Mouse (Mus musculus) urinary bladder, postnatal 10 days (tissue): ENCODE data around the gene Rnf217.

Experiments
- DNase-seq: peaks from one replicate; pipeline ENCODE4 v3.0.0; 2022; ENCODE audit warnings: low spot score

The Rnf217 gene

DNA sequence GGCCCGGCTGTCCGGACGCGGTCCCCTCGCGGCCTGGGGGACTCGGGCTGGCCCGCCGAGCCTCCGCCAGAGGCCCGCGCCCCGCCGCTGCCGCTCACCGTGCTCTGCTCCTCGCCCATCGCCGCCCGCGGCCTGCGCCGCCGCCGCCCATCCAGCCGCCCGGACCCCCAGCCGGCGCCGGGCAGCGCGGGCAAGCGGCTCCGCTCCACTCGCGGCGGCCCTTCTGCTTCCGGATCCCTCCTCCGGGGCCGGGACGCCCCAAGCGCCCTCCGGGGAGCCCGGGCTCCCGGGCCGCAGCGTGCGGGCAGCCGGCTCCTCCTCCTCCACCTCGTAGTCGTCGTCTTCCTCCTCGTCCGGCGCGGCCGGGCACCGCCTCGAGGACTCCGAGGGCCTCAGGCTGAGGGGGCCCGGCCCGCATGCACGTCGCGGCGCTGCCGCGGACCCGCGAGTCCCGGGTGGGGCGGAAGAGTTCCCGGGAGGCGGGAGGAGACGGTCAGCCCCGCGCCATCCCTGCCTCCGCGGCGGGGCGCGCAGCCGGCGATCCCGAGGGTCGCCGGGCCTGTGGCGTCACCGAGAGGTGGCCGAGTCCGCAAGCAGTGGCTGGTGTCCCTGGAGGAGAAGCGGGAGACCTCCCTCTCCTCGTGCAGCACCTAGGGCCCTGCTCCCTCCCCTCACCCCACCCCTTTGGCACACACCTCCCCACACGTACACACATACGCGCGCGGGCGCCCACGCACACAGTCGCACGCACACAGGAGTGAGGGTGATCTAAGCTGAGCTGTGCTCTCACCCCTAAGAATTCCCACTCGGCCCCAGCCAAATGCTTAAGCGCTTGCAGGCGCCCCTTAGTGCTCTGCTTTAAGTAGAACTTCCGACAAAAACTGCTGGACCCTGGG is at the start of gene Rnf217:
Gene Rnf217, minus strand, starts transcription at position 119 of the 896 bp plus-strand sequence.
- DNase-seq = peak; percentile 14

DNA sequence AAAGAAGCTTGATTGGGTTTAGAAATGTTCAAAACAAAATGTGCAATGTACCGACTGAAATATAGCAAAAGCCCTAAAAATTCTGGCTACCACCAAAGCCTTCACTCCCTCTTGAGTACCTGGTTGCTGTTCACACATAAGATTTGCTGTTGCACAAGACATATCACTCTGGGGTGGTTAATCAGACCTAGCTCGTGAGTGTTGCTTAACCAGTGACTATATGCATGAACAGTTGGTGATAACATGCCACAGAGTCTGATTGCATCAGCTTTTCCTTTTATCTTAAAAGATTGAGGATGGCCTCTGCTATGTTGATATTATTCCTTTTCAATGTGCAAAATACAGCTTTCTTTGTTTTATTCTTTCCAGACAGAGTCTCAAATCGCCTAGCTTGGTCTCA is 38.3 kb upstream of the Rnf217 start:
- DNase-seq = no peak

DNA sequence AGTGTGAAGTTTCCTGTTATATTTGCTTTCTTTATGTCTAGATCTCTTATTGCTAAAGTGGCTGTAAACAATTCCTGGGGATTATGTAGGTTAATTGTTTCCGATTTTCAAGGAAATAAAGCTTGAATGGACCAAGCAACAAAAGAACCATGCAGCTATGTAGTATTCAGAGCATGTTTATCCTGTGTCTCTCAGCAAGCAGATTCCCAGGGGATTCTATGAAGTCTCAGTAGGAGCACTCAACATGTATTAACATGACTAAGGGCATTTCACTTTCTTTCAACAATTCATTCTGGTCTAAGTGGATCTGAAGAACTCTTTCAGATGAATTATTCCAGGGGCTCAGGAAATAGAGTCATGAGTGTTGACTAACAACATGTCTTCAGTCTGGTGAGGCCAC is 37.1 kb upstream of the Rnf217 start:
- DNase-seq = no peak

DNA sequence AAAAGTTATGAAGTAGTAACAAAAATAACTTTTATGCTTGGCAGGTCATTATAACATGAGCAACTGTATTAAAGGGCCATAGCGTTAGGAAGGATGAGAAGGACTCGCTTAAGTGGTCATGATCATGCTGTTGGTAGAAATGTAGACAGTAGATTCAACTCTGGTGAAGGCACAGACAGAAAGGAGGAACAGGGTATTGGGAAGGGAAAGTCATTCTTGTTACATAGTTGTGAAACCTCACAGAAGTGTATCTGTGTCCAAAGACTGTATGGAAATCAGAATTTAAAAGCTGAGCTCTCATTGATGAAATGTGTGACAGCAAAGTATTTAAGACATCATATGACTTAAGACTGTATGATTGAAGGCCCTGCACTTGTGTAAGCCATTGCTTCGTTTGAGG is 26.1 kb upstream of the Rnf217 start:
- no peak for DNase-seq

DNA sequence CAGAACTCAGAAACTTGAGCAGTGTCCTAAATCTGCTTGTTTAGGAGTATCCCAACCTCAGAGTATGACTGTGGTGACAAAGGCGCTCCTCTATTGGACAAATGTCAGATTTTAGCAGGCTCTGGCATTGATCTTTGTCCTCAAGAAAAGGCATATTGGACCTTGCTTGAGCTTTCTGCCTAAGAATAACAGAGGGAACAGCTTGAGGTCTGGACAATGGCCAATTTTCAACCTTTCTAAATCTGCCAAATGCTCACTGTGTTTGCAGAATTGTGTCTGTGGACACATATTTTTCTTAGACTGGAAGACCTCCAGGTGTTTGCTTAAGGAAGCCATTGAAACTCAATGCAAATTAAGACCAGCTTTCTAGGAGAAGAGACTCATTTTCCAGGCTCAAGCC is 23.0 kb upstream of the Rnf217 start:
- no peak for DNase-seq

DNA sequence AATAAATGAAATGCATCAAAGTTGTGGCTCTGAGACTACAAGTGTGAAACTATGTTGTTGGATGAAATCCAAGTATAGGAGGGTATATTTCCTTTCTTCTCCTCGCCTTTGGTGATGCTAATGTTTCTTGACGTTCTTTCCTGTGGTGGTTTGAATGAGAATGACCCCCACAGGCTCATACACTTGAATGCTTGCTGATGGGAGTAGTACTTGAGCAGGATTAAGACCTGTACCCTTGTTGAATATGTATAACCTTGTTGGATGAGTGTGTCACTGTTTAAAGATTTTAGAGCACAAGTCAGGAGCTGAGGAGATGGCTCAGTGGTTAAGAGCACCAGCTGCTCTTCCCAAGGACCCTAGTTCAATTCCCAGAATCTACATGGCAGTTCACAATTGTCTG is 6.4 kb upstream of the Rnf217 start:
- DNase-seq = no peak

DNA sequence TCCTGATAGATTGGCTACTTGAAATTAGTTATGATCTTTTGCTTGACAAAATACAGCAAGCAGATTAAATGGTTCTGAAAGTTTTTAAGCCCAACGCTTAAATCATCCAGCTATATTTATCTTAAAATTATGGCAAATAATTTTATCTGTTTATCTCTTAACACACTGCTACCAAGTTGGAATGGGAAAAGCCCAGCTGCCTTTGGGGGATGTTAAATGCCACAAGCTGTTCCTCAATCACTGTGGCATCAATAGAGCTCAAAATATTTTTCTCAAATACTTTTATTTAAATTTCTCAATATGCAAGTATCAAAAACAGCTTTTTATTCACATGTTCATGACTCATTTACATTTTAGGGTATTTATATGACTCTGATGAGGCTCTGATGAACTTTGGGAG is 5.1 kb upstream of the Rnf217 start:
- DNase-seq = no peak

DNA sequence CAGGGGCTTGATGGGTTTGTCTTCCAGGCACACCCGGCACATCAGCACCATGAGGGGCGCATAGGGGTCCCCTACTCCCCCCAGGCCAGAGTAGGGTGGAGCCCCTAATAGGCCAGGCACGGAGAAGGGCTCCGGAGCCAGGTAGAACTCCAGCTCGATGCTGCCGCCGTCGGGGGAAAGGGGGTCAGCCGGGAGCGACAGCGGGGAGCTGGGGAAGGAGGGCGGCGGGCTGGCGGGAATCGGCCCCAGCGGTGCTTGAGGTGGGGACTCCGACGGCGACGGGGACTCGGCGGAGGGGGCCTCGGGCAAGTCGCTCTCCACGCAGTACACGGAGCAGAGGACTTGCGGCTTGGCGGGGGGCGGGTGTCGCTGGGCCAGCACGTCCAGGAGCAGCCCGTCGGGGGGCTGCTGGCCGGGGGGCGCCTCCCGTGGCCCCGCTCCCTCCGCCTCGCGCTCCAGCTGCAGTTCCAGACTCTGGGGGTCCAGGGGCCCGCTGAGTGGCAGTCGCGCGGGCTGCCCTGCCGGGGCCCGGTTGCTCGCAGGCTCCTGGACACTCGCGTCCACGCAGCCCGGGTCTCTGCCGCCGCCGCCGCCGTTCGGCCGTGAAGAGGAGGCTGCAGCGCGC is 431 bp downstream of the Rnf217 start:
- DNase-seq = peak; percentile 14

DNA sequence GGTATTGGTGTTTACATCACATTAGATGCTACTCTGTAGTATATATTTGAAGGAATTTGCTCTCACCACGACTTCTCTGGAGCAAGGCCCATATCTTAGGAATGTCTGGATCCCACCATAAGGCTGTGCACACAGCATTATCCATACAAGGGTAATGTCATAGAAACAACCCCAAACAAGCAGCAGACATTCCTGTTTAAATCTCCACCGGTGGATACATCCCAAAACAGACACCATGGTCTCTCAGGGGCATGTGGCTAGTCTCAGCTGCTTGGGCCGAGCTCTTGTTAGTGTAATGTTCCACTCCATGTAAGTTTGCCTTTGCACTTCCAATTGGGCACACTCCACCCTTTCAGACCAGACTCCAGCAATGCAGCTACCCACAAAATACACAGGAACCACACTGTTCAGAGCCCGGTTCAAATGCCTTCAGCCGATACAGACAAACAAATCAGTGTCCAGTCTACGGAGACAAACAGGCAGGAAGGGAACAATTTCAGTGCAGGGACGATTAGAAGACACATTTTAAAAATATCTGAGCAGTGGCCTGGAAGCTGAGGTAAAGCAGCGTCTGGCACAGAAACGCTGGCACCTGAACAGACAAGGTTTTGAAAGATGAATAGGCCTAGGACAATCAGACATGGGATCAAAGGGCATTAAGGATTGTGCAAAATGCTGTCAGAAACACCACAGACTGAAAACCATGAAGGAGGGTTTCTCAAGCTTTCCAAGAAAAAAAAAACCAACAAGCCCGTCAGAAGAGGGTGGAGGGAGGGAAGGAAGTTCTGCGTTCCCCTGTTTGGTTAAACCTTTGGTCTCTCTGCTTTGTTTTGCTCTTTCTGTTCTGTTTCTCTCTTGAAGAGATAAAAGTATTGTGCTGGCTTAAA is 1.8 kb downstream of the Rnf217 start:
- DNase-seq = no peak

DNA sequence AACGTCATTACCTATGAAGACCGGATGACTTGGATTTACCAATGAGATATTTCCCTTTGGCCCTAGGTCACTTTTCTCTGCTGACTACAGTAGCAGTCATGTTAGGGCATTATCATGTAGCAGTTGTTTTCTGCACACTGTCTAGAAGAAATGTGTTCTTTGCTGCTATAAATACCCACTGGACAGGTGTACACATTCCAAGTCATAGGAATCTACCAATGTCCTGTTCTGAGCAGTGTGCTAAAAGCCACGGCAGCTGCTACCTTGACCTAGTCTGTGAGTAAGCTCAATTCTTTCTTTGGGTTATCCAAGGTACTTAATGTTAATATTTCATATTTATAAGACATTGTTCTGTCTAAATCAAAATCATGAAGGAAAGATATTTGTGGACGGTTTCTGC is 5.1 kb downstream of the Rnf217 start:
- no peak for DNase-seq

DNA sequence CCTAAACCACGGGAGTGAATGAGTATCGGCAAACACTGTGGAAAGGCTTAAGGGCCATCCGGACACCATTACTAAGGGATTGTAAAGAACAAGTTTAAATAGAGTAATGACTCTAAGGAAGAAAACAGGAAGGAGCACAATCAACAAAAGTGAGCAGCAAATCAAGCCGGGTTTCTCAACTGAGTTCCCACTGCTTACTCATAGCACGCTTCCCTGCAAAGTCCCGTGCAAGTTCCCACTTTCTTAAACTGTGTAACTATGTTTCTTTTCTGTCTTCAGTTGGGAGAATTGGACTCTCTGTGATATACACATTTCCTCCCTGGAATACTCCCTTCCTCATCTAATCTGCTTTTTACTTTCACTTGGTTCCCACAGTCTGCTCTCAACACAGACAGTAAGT is 8.9 kb downstream of the Rnf217 start:
- no peak for DNase-seq

DNA sequence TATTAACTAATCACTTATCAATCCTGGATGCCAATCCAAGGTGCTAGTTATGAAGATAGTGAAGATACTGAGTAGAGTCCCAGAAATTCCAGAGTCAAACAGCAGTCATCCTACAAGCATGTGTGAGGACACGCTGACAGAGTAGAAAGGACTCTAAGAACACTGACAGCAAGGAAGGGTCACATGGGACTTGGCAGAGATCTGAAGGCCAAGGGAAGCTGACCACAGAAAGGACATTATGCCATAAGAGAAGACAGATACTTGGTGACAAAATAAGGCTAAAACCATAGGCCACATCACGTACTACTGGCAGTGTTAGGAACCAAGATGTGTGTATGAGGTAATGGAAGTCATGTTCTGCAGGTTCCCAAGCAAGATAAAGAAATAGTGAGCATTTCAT is 11.1 kb downstream of the Rnf217 start:
- no peak for DNase-seq

DNA sequence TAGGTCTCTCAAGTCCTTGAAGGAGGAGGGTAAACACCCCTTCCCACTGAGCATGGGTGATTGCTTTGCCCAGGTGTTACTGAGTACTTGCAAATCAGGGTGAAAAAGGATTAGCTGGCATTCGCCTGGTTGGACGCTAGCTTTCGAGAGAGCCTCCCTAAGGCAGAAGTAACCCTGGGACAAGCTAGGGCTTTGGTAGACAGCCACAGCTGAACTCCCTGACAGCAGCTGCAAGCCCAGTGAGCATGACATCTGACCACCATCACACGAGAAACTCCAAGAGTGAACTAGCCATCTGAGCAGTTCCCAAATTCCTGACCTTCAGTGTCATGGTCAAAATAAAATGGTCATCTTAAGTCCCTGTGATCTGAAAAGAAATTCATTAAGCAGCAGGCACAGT is 12.2 kb downstream of the Rnf217 start:
- DNase-seq = no peak

DNA sequence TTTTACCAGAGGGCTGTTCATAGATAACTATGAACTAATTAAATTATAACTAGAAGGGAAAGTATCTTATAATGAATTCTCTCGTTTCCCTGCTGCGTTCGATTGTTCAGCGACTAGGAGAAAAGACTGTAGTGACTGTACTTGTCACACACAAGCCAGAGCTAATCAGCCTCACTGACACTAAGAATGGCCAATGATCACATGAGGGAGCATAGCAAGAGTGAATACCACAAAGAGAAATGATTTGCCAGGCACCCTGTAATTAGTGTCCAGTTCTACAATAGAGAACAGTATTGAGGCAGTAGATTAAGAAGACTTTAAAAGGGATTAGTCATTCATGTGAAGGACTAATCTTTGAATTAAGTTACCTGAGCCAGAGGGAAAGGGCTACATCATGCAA is 13.7 kb downstream of the Rnf217 start:
- DNase-seq = no peak

DNA sequence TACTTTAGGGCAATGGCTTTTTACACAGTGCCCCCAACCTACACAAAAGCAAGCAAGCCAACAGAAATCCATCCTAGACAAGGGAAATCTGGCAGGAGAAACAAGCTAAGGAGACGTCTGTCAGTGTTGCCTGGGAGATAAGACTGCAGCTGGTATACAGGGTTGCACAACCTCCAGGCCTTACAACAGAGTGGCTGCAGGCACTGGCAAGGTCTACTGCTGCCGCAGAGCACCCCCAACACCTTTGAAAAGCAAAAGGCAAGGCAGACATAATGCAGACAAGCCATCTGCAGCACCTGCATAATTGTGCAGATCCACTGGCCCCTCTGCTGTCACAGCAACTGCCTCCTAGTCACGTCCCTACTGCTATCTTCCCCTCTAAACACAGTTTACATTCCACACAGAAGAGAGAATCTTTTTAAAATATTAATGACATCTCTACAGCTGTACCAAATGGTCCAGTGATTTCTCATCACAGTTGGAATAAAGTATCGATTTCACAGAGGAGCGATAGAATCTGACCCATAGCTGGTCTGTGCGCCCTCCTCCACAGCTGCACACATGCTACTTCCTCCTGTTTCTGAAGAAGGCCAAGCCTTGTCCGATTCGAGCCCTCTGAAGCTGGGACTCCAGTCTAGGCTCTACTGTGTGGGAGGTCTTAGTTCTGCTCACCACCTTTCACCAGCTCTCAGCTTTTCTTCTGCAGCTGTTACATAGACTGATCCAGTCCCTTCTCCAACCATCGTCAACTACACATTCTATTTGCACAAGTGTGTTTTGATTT is 16.1 kb downstream of the Rnf217 start:
- DNase-seq = no peak

DNA sequence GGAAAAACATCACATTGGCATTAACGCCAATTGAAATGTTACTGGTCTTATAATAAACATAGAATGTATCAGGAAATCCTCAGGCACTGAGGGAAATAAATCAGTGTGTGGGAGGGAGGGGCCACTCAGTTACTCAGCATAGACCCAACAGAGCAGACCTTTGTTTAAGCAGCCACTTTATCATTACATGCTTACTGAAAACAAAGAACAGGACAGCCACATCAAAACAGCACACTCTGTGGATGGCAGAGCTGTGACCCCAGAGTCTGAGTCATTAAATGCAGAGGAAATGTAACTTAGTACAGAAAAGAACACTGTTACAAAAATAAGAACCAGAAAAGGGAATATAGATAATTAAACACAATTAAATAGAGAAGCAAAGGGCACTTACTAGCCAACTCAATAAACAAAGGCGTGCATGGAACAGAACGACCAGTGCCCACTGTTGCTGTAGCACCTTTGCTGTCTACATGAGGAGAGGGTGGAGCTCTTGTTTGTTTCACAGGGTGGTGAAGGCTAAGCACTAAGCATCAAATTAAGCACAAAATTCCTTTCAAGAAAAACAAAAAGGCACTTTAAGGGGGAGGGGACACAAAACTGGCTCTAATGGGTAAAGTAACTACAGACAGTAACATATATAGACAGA is 16.8 kb downstream of the Rnf217 start:
- DNase-seq = no peak

DNA sequence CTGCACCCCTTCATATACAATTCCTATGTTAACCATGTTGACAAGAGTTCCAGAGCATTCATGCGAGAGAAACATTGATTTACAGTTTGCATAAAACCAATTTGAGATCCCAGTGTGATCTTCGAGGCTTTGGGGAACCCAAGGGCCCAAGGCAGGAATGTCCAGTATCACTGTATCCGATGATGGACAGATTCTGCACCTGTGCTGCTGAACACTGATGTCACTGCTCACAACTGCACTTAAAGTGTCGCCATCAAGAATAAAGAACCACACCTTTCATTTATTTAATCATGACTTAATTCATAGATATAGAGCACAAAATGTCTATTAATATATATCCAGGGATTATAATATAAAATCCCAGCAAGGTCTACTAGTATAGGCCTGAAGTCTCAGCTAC is 28.3 kb downstream of the Rnf217 start:
- no peak for DNase-seq

DNA sequence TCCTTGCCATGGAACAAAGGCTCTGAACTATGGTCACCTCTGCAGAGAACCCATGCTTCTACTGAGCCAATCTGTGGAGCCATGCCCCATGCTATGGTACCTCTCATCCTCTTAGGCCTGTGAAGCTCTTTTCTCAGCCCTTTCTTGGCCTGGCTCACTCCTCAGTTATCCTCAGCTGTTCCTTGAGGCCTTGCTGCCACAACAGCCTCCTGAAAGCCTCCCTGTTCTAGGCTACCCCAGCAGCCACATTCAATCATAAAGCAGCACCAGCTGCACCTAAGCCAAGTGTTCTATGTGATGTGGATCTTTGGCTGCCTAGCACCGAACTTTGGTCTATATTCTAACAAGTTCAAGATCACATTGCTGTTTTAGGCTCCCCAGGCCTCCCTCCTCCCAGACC is 28.9 kb downstream of the Rnf217 start:
- DNase-seq = no peak

DNA sequence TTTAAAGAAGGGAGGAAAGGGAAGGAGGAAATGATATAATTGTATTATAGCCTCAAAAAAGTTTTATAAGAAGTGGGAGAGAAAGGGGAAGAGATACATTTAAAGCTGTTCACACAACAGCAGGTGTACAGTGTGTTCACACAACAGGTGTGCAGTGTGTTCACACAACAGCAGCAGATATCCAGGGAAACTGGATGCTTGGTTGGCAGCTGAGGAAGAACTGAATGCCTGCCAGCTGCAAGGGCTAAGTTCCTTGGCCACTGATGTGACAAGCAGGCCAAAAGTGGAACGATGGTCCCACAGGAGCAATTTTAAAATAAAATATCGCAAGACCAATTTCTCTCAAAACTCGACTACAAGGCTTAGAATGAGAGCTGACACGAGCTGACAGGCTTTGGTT is 35.7 kb downstream of the Rnf217 start:
- no peak for DNase-seq

DNA sequence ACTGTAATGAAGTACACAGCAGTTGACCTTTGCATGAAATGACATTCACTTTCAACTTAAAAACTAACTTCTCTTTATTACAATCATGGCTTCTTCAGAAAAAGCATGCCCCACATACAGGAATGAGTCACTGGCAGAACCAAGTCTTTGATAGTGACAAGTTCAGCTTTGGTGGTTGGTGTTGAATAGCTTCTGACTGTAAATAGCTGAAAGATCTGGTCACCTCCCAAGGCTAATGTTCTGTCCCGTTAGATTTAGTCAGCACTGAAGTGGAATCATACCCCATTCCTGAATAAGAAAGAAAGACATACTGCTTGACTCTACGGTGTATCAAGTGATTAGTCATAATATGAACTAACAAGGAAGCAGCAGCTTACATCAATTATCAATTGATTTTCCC is 51.7 kb downstream of the Rnf217 start:
- DNase-seq = no peak

DNA sequence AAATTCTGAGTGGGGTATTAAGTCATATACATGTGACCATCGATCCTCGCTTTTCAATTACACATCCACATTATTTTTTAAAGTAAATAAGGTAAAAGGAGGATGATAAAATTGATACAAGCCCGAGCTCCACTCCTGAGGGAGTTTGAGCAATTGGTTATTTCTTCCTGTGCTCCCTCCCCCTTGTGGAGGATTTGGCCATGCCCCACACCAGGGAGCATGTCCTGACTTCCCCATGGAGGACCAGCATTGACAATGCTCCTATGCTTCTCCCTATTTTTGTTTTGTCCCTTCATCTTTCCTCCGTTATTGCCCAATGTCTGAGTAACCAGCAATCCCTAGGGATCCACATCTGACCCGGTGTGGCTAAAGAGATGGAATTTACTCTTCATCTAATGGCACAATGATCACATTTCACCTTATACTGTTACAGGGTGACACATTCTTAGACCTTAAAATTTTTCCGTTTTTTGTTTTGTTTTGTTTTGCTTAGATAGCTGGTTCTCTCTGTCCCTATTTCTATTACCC is 53.5 kb downstream of the Rnf217 start:
- no peak for DNase-seq
